Mouse (Mus musculus) gastrocnemius, postnatal 14 days (tissue): ENCODE data around the gene Agpat2. TPM values are rescaled to one million over a fixed set of nuclear protein-coding genes. Genes with fewer than 3 reads are reported as not detected.

ENCODE experiments used
- DNase-seq: peaks from one replicate; pipeline ENCODE4 v3.0.0; 2021; ENCODE audit warnings: mixed read lengths
- intact Hi-C: fragments of 180-260 bp; cut with DNase I; formaldehyde crosslinking; loops from one replicate; pipeline ENCODE4 v1.15.1; 2025; ENCODE audit warnings: low total_unique reads
- total RNA-seq, 2 experiments: library from RNA; stranded (reverse); gene quantifications; 2 replicates each; pipeline ENCODE4 v1.2.3; 2021

The Agpat2 gene
- total RNA-seq, 2 experiments from 2014 or later: 4.9 to 6.3 TPM

DNA sequence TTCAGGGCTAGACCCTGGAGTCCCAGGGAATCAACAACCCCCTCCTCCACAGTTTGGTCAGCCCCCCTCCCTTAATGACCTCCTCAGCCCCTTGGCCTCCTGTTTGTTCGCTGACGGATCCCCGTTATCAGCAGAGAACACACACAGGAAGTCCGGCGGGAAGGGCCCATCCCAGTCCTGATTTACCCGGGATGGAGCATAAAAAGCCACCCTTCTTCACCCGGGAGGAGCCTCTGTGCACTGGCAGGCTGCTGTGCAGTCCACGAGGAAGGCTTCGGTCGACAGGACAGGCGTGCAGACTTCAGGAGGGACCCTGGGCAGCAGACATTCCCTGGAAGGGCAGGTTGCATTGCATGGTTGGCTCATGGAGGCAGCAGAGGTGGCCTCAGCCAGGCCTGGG lies 20.6 kb downstream of the Agpat2 start:
- DNase-seq: peak; percentile 37
- intact Hi-C loops: no loop called here

DNA sequence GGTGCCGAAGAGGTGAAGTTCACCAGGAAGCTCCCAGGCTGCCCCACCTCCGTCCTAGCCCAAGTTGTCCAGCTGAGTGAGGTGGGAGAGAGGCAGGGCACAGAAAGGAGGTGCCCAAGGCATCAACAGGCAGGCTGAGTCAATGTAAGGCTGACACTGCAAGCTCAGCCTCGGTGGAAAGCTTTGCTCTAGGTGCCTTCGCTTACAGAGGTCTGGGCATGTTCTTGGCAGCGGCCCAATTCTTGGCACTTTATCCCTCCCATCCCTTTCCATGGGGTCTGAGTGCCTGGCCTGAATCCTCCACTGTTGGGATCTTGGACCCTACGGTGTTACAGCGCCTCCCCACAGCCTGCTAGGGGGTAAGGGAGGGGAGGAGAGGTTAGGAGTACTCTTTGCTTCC lies 21.5 kb downstream of the Agpat2 start:
- DNase-seq: no peak

DNA sequence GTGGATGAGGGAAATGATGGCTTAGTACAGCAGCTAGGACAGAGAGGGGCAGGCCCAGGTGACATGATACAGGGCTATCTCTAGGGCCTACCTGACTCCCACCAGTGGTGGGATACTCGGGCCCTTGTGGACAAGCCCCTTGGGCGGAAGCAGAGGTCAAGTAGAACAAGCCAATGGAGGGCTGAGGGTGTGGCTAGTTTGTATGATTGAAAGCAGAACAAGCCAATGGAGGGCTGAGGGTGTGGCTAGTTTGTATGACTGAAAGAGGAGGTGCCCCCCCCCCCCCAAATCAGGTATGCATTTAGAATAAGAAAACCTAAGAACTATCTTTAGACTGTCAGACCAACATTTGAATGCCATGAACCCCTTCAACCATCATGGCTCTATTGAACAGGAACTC lies 22.0 kb downstream of the Agpat2 start:
- intact Hi-C loops: no loop called here
- no peak for DNase-seq

More for the DNA sequence above, 21.5 kb downstream of the Agpat2 start:
- intact Hi-C loops: no loop called here

DNA sequence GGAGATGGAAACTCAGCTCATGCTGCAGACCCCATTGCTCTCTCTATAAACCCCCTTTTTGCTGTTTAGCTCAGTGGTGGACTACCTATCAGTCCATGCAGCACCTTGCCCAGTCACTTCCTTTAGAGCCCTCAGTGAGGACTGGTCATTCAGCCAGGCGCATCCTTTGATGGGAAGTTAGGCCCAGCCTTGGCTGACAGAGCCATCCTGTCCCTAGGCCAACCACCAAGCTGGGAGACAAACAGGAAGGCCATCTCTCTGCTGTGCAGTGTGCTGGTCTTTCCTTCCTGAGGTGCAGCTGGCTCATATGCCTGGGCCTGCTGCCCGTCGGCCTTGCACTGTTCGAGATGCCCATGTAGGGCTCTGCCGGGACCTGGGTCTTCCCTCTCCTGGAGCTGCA lies 23.5 kb downstream of the Agpat2 start:
- DNase-seq: no peak

DNA sequence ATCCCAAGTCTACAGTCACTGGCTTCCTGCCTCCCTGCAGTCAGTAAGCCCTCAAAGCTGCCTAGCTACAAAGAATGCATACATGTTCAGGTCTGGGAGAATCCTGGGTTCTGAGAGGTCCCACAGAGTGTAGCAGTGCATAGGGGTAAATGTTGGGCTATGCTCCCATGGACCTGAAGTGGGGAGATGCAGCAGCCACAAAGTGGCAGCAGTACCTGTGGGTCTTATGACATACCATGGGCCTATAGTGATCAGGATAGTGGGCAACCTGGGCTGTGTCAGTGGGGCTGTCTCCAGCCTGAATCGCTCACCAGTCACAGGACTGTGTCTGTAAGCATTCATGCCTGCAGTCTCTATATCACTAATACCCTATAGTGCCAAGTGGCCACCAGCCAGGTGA lies 24.5 kb downstream of the Agpat2 start, which contains the start of gene Egfl7:
Gene Egfl7, plus strand, starts transcription at position 301 of the 400 bp plus-strand sequence.
- intact Hi-C loops: no loop called here
- DNase-seq: no peak

More for the DNA sequence above, 23.5 kb downstream of the Agpat2 start:
- intact Hi-C loops: no loop called here

DNA sequence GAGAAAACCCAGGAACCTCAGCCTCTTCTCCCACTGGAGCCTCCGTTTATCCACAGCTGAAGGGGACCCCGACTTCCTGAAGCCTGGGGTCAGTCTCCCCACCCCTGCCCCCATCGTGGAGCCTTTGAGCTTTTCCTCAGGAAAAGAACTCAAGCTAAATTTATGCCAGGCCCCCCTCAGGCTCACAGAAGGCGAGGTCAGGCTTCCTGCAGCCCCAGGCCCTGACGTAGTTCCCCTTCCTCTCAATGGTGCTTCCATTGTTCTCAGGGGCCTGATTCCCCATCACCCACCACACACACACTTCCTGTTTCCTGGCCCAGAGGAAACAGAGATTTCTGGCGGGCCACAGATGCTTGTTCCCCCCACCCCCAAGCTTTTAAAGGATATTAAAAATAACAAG lies 25.8 kb downstream of the Agpat2 start:
- intact Hi-C loops: no loop called here
- DNase-seq: peak; percentile 40

DNA sequence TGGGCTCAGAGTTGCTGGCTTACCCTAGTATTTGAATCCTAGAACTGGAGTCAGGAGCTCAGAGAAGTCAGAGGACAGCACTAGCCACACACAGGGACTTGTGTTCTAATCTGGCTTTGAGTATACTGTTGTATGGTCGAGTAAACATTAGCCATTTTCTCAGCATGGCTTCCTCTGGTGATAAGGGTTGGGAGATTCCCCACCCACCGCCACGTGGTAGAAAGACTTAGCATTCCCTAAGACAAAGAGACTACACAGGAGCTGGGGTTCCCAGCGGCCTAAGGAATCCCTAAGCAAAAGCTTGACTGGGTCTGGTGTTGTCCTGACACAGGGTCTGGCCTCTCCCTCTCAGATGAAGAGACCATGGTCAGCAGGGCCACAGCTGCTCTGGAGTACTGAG lies 27.8 kb downstream of the Agpat2 start:
- intact Hi-C loops: no loop called here
- DNase-seq: no peak

DNA sequence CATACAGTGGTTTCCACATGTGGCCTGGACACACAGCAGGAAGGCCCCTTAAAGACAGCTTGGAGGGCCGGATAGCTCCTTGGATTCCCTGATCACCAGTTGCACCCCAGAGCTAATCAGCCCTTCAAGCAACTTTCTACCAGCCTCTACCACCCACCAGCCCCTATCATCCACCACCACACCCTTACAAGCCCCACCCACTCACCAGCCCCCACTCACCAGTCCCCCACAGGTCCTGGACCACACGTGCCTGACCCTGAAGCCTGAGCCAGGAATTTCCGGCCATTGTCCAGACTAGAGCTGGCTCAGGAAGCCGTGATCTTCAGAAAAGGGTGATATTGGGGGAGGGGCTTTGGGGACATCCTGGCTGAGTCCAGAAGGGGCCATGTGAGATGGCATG lies 28.4 kb downstream of the Agpat2 start:
- peak; percentile 43 for DNase-seq
- intact Hi-C loops: no loop called here

DNA sequence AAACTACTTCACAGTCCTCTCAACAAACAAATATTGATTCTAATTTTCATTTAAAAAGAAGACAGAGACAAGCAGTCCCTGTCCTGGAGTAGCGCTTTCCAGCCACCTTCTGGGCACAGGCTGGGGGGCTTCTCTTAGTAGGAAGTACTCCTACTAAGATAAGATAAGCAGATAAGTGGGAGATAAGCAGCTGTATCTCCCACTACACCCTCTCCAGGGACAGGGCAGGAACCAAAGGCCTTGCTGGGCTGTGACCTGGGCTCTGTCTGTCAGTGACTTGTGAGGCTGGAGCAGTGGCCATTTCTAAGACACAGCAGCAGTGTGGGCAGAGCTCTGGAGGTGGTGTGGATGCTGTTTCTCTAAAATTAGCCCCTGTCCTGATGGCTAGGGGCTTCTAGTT lies 28.8 kb downstream of the Agpat2 start:
- intact Hi-C loops: no loop called here
- no peak for DNase-seq

DNA sequence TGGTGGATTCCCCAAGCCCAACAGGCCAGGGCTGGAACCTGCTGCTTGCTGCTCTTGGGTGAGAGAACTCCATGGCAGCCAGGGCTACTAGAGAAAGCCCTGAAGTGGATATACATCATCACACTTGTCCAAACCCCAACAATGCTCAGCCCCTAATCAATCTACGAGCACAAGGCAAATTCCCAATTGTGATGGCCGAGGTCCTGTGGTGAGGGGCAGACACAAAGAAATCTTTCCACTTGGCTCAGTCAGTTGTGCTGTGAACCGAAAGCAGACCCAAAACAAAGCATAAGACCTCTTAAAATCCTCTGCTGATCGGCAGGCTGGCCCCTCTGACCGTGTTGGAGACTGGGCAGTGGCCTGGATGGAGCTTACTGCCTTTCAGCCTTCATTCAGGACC lies 29.4 kb downstream of the Agpat2 start:
- intact Hi-C loops: no loop called here
- no peak for DNase-seq

DNA sequence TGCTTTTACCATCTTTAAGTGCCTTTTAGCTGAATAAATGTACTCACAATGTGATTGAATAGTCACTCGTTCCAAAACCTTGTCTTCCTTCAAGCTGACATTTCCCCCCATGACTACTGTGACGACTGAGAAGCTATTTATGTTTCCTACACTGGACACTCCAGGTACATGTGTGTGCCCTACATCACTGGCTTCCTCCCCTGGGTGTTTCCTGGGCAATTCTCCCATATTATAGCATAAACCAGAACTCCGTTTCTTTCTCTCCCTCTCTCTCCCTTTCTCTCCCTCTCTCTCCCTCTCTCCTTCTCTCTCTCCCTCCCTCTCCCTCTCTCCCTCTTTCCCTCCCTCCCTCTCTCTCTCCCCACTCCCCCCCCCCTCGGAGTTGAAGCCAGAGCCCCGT lies 30.4 kb downstream of the Agpat2 start:
- intact Hi-C loops: no loop called here
- no peak for DNase-seq

DNA sequence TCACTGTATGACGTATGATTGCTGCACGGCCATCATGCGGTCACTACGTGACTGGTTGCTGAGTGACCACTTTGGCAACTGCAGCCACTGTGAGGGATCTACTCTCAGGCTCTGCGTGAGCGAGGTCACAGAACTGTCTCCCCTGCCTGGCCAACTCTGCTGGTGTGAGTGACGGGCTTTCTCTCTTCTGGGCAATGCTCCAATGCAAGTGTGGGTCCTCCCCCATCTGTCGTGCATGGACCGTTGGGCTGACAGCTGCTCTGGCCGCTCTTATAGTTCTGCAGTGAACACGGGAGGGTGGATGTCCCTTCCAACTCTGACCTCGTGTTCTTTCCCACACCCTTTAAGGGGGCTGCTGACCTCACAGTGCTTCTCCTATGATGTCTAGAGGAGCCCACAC lies 30.8 kb downstream of the Agpat2 start:
- peak; percentile 66 for DNase-seq
- intact Hi-C loops: no loop called here

DNA sequence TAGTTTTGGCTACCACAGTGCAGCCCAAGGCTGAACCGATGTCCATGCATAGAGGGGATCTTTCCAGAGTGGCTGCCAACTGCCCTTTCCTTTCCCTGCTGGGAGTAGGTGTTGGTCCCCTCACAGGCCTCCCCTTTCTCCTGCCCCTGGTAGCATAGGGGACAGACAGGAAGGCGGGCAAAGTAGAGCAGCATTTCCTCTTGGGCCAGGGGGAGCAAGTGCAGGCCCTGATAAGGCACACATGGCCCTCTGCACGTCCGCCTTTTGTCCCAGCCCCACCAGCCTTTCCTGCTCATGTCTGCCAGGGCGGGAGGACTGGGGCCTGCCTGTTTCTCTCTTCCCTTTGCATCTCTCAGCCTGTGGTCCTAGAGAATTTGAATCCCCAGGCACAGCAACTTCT lies 32.4 kb downstream of the Agpat2 start:
- peak; percentile 41 for DNase-seq
- intact Hi-C loops: no loop called here

DNA sequence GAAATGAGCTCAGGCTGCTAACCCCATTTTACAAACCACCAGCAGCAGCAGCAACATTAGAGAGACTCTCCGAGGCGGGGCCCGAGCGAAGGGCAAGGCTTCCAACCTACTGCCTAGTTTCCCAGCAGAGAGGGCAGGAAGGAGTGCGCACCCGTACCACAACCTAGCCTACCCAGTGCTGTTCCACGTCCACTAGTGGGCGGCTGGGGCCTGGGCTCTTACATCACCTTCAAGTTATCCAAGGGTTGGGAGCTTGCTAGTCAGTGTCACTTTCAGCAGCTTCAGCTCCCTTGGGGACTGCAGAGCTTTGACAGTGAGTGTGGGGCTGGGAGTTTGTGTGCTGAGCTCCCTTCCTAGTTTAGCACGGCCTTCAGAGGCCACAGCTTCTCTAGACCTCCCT lies 32.8 kb downstream of the Agpat2 start:
- DNase-seq: no peak
- intact Hi-C loops: no loop called here

DNA sequence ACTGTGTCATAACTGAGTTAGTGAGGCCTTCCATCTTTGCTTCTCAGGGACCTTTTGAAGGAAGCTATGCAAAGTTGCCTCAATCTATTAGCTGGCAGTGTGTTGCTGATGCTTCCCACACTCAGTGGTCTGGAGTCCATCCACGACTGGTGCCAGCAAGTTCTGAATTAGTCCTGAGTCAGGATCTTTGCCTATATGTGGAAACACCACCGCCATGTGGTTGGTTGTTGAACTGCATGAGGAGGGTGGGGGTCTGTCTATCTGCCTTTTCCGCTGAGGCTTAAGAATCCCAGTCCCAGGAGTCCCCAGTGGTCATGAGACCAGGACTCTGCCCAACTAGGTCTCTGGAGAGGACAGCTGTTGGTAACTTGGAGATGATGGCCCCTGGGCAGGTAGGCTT lies 34.2 kb downstream of the Agpat2 start:
- intact Hi-C loops: no loop called here
- peak; percentile 53 for DNase-seq

DNA sequence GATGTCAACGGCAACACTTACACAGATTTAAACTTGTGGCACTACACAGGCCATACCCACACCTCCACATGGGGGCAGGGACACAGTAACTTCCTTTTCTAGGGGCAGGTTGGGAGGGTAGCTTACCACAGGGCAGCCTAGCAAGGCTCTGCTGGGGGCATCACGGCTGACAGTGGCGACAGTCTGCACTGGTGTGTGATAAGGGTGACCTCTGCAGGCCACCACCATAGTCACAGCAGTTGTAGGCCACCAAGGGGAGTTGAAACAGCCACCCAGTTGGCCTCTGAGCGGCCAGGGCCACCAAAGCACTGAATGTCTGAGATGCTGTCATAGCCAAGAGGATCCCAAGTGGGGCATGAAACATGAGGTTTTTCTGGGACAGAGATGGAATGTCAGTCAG lies 38.0 kb downstream of the Agpat2 start:
- intact Hi-C loops: loop anchor here (5.0 kb wide), 1 partner anchor 239 kb away; no protein-coding TSS in a partner anchor
- DNase-seq: peak; percentile 67

DNA sequence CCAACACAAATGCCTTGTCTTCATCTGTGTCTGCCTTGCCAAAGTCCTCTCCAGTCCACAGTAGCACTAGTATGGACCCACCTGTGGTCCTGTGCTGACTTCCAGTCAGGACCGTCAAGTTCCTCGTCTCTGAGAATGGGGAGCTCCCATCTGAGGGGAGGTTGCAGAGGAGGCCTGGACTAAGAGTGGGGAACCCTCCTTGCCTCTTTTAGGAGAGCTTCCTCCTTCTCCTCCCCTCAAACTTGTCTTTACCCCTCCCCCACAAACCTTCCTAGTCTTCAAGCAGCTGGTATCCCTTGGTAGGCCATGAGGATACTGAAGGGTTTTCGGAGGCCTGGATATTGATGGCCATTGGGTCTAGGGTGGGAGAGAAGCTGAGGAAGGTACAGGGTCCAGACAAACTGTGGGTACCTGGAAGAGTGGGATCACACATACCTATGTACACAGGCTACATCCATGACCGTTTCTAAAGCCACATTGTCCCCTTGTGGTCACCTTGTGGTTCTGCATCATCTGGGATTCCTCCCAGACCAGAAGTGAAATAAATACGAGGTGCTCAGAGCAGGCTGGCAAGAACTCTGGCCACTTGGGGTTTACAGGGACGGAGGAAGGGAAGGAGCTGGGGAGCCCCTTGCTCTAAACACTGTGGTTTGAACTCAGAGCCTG lies 42.7 kb downstream of the Agpat2 start:
- intact Hi-C loops: loop anchor here (5.0 kb wide), 1 partner anchor 109 kb away; no protein-coding TSS in a partner anchor
- DNase-seq: no peak

DNA sequence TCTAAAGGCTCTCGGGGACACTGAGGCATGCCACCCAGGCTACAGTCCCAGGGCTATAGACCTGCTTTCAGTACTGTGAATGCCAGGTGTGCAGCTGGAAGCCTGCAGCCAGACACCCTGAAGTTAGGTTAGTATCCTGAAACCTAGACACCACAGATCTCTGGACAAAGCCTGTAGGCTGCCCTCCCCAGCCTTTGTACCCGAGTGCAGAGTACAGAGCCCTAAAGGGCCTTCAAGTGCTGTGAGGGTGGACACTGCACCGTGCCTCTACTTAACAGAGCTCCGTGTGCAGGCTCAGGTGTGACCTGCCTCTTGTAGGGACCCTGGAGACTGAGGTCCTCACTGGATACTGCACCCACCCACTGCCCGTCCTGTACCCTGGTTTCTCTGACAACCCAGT lies 43.7 kb downstream of the Agpat2 start:
- DNase-seq: no peak
- intact Hi-C loops: loop anchor here (5.0 kb wide), 1 partner anchor 108 kb away; no protein-coding TSS in a partner anchor

DNA sequence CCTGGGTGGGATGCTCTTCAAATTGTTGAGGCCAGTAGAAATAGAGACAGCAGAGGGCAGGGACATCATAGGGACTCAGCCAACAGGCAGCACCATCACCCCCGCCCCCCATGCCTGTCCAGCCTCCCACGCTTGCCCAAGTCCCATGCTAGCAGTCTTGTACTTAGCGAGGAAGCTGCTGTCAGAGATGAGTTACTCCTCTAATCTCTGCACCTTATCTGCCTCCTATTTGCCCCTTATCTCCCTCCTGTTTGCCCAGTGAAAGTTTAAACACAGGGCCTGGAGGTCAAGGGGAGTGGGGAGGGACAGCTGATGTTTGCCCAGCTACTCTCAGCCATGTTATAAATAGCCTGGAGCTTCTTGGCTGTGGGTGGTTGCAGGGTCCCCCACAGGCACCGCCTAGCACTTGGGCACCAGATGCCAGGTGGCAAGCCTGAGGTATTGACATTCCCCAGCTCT lies 47.7 kb downstream of the Agpat2 start:
- intact Hi-C loops: no loop called here
- no peak for DNase-seq

DNA sequence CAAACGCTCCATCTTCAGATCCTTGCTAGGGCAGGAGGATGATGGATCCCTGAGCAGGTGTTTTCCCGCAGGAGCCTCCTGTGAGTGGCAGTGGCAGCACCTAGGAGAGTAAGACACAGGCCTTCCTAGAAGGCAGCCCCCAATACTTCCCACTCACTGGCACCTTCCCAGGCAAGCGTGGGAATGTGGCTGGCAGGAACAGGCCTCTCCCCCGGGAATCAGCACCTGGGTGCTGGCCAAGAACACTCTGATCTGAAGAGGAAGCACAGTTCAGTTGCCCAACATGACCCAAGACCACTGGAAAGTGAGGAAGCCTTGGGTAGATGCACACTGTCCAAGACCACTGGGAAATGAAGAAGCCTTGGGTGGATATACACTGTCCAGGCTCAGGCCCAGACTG lies 49.1 kb downstream of the Agpat2 start:
- intact Hi-C loops: no loop called here
- peak; percentile 42 for DNase-seq

DNA sequence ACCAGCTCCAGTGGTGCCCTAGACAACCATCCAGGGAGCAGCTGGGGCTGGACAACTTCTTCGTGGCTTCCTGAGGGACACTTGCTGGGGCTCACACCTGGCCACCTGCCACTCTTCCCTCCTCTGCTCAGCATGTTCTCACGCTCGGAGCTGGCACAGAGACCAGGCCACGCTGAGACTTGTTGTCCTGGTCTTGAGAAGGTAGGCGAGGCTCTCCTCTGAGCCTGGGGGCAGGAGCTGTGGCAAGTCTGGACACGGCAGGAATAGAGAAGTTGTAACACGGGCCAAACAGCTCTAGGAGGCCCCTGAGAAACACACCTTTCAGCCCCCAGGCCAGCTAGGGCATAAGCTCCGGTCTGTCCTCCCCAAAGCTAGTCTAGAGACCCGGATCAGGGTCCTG lies 50.3 kb downstream of the Agpat2 start:
- no peak for DNase-seq
- intact Hi-C loops: no loop called here

DNA sequence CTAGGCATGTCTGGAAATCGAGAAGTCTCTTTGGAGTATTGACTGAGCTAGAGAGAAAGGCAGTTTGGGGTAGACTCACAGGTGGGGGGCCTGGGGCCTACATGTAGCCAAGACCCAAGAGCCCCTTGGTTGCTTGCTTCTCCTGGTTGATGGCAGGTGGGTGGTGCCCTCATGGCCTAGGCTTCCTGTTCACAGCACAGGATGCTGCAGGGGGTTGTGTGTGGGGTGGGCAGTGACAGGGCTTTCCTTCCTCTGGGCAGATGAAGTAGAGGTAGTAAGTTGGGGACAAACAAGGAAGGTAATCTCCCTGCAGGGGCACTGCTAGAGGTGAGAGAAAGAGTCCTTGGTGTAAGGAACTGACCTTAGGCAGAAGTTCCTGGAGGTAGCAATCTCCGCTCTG lies 52.2 kb downstream of the Agpat2 start:
- DNase-seq: no peak

More for the DNA sequence above, 52.2 kb downstream of the Agpat2 start:
- intact Hi-C loops: no loop called here
